Comparison of ENCODE assay signal across 11 mouse cellular contexts in the genomic region with DNA sequence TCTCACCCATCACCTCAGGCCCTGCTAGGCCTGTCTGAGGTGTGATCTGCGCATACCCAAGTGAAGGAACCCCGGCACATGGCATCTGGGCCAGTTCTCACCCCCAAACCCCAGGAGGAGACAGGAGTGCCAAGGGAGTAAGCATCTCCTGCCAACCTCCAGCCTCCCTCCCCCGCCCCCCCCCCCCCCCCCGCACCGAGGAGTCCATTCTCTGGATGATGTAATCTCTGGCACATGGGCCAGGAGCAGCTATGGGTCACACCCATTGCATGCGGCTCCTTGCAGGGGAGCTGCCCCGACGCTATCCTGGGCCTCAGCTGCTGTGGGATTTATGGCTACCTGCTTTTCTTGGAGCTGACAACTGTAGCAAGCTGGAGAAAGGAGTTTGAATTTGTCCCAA. TPM values are rescaled to one million over a fixed set of nuclear protein-coding genes. Genes with fewer than 3 reads are reported as not detected.
A peak's percentile ranks its signal among the peaks of the same experiment; 100 is the strongest.
DNase-seq lines count a peak whose midpoint lies in the region; ATAC-seq lines count a peak whose summit lies in the region.
"Had no signal": no experiment of that assay in that cellular context is flagged by ENCODE, and none has a peak within 500 bp of the region (broad histone marks: within the 10 kb centered on the region; RNA-seq: fewer than 3 reads in every experiment).

No protein-coding gene starts in this region.

- H3K9ac ChIP-seq in intestine, embryonic 16.5 days (ENCODE audit: low read depth, low read length) = no peak overlapping the region
- H3K9ac ChIP-seq in midbrain, embryonic 13.5 days (replicated peaks) = no peak overlapping the region
- H3K9ac ChIP-seq: forebrain, embryonic 15.5 days had no signal

- no peaks in the 10 kb centered on the region for H3K9me3 ChIP-seq in heart, embryonic 10.5 days
- no peaks in the 10 kb centered on the region for H3K9me3 ChIP-seq in intestine, embryonic 16.5 days (ENCODE audit: control insufficient read depth, low read length)
- no peaks in the 10 kb centered on the region for H3K9me3 ChIP-seq in midbrain, embryonic 13.5 days
- H3K9me3 ChIP-seq: forebrain, embryonic 15.5 days had no signal

- no peaks in the 10 kb centered on the region for H3K27me3 ChIP-seq in heart, embryonic 10.5 days (ENCODE audit: insufficient read depth, poor library complexity, severe bottlenecking)
- H3K27me3 ChIP-seq in intestine, embryonic 16.5 days (replicated peaks; ENCODE audit: control insufficient read depth, insufficient read depth, low read length) = no peaks in the 10 kb centered on the region
- H3K27me3 ChIP-seq in midbrain, embryonic 13.5 days = no peaks in the 10 kb centered on the region
- H3K27me3 ChIP-seq: forebrain, embryonic 15.5 days had no signal

- peak overlapping the region; percentile 38; the same call in 1 of the 2 replicates for H3K27ac ChIP-seq in heart, embryonic 10.5 days
- no peak overlapping the region for H3K27ac ChIP-seq in intestine, embryonic 16.5 days (ENCODE audit: low read length)
- no peak overlapping the region for H3K27ac ChIP-seq in midbrain, embryonic 13.5 days
- H3K27ac ChIP-seq: forebrain, embryonic 15.5 days had no signal

- intact Hi-C loops in left cerebral cortex, postnatal 36 days (cut with DNase I) = no loop called here

- WGBS in heart, embryonic 10.5 days = 59% methylated on average over 5 of the region's 8 CpGs
- 38% methylated on average over 6 of the region's 8 CpGs for WGBS in intestine, embryonic 16.5 days
- WGBS in midbrain, embryonic 13.5 days = 62% methylated on average over 7 of the region's 8 CpGs

- H3K4me2 ChIP-seq in intestine, embryonic 16.5 days (ENCODE audit: low read depth, low read length) = no peak overlapping the region
- H3K4me2 ChIP-seq in midbrain, embryonic 13.5 days (replicated peaks) = no peak overlapping the region
- H3K4me2 ChIP-seq: forebrain, embryonic 15.5 days had no signal

- no peak overlapping the region for H3K4me3 ChIP-seq in heart, embryonic 10.5 days
- no peak overlapping the region for H3K4me3 ChIP-seq in intestine, embryonic 16.5 days (ENCODE audit: low read length)
- no peak overlapping the region for H3K4me3 ChIP-seq in midbrain, embryonic 13.5 days (replicated peaks)
- H3K4me3 ChIP-seq: forebrain, embryonic 15.5 days had no signal

- no peak for DNase-seq in heart, embryonic 10.5 days (ENCODE audit: low spot score)
- no peak for DNase-seq in heart, adult 8-10 months (ENCODE audit: low spot score)
- DNase-seq in Muller cell, postnatal 12 days (ENCODE audit: inconsistent ontology term) = peak; percentile 36
- peak; percentile 68 for DNase-seq in cerebellum, adult 18-20 months
- DNase-seq in testis, postnatal 10 days (ENCODE audit: low spot score) = no peak
- DNase-seq in left cerebral cortex, postnatal 36 days (ENCODE audit: low spot score in 2 of 2) = no peak
- DNase-seq: liver had no signal

- ATAC-seq in intestine, embryonic 16.5 days = peak; percentile 60; the same call in 1 of the 2 replicates
- no peak for ATAC-seq in midbrain, embryonic 13.5 days
- ATAC-seq: forebrain, embryonic 15.5 days; inflammation-experienced regulatory T-cells, adult 6 months had no signal

- peaks cover 29% of the 10 kb centered on the region for H3K4me1 ChIP-seq in heart, embryonic 10.5 days
- 0 out of 2 replicates have a peak, but pooled peaks cover 2% of the 10 kb centered on the region for H3K4me1 ChIP-seq in intestine, embryonic 16.5 days (ENCODE audit: control insufficient read depth, insufficient read depth, low read length)
- H3K4me1 ChIP-seq in midbrain, embryonic 13.5 days (replicated peaks) = peaks cover 2% of the 10 kb centered on the region; the same call in 1 of the 2 replicates
- H3K4me1 ChIP-seq: forebrain, embryonic 15.5 days had no signal

- H3K36me3 ChIP-seq in heart, embryonic 10.5 days = no peaks in the 10 kb centered on the region
- H3K36me3 ChIP-seq in intestine, embryonic 16.5 days (ENCODE audit: control insufficient read depth, insufficient read depth, low read length) = no peaks in the 10 kb centered on the region
- no peaks in the 10 kb centered on the region for H3K36me3 ChIP-seq in midbrain, embryonic 13.5 days
- H3K36me3 ChIP-seq: forebrain, embryonic 15.5 days had no signal

RNA-seq across cellular contexts. Expression of a gene that starts 54.3 kb away (rescaled TPM):
- 9.4 and 10.8 TPM in 2 replicates for polyA plus RNA-seq in heart, embryonic 10.5 days (2016; fragmentation: Nextera tagmentation; extraction: Ambion mirVana)
- total RNA-seq in heart, adult 8-10 months (2022) = under 1 TPM in 2 of 4 experiments, not detected in 2; 0.68 to 0.86 TPM
- polyA plus RNA-seq in intestine, embryonic 16.5 days (2015; fragmentation: Nextera tagmentation; extraction: Ambion mirVana) = 3.8 and 4.8 TPM in 2 replicates
- 1.9 and 4.1 TPM in 2 replicates for polyA plus RNA-seq in midbrain, embryonic 13.5 days (2015; fragmentation: Nextera tagmentation; extraction: Ambion mirVana)
- 10 to 100 TPM; 13.9 to 20.3 TPM for total RNA-seq in left cerebral cortex, postnatal 36 days (2021)

RNA-seq across cellular contexts. Expression of a gene that starts 54.7 kb away (rescaled TPM):
- polyA plus RNA-seq in heart, embryonic 10.5 days (2016; fragmentation: Nextera tagmentation; extraction: Ambion mirVana) = 5.7 and 8.2 TPM in 2 replicates
- total RNA-seq in heart, adult 8-10 months (2022) = 1 to 10 TPM; 3.7 to 6.6 (median 6.3) TPM
- polyA plus RNA-seq in intestine, embryonic 16.5 days (2015; fragmentation: Nextera tagmentation; extraction: Ambion mirVana) = 5.0 and 5.1 TPM in 2 replicates
- 0.12 and 0.13 TPM in 2 replicates for polyA plus RNA-seq in midbrain, embryonic 13.5 days (2015; fragmentation: Nextera tagmentation; extraction: Ambion mirVana)
- total RNA-seq in left cerebral cortex, postnatal 36 days (2021) = under 1 TPM; 0.34 to 0.49 TPM
- polyA plus RNA-seq: inflammation-experienced regulatory T-cells, adult 6 months had no signal

Comparison
In these comparisons a context has a peak if more than half of its experiments do, and no peak if none do; other contexts are left out.
1. DNase-seq: peak in Muller cell, postnatal 12 days (single experiment) and cerebellum, adult 18-20 months (2 of 2); none in heart, embryonic 10.5 days (single experiment), heart, adult 8-10 months (single experiment), testis, postnatal 10 days (single experiment) and left cerebral cortex, postnatal 36 days (0 of 2).